27 mouse cellular contexts compared by ENCODE assay signal in the genomic region with DNA sequence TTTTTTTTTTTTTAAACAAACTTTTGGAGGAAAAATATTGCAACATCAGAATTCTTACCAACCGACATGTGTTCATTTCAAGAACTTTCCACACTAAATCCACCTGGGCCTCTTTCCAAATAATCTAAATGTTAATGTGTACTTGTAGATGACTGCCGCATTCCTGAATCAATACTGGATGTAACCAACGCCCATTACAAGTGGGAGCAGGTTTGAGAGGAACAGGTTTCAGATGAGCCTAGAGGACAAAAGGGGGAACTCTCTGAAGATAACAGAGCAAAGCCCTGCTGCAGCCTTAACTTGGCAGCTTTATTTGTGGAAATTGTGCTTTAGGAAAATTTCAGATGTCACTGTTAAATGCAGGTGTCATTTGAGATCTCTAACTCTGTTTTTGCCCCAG. TPM values are rescaled to one million over a fixed set of nuclear protein-coding genes. Genes with fewer than 3 reads are reported as not detected.
DNase-seq lines count a peak whose midpoint lies in the region; ATAC-seq and TF ChIP-seq lines count a peak whose summit lies in the region.
"Had no signal": no experiment of that assay in that cellular context is flagged by ENCODE, and none has a peak within 500 bp of the region (broad histone marks: within the 10 kb centered on the region; RNA-seq: fewer than 3 reads in every experiment).

No protein-coding gene starts in this region.

- 53% methylated on average over 3 of the region's 3 CpGs for WGBS in limb, embryonic 14.5 days
- 82% methylated on average over 3 of the region's 3 CpGs for WGBS in limb, embryonic 10.5 days

- H3K9ac ChIP-seq in limb, embryonic 14.5 days (ENCODE audit: low read depth, low read length, severe bottlenecking): no peak overlapping the region
- H3K9ac ChIP-seq: forebrain, embryonic 12.5 days; hindbrain, embryonic 15.5 days; intestine, embryonic 15.5 days; limb, embryonic 13.5 days; liver, embryonic 13.5 days had no signal

- H3K36me3 ChIP-seq in limb, embryonic 14.5 days (ENCODE audit: control insufficient read depth, insufficient read depth, low read length): no peaks in the 10 kb centered on the region
- H3K36me3 ChIP-seq in limb, embryonic 10.5 days: no peaks in the 10 kb centered on the region
- H3K36me3 ChIP-seq: forebrain, embryonic 12.5 days; hindbrain, embryonic 15.5 days; intestine, embryonic 15.5 days; limb, embryonic 13.5 days; liver, embryonic 13.5 days; midbrain, embryonic 10.5 days had no signal

- no peak overlapping the region for H3K4me3 ChIP-seq in limb, embryonic 14.5 days (replicated peaks; ENCODE audit: low read length)
- no peak overlapping the region for H3K4me3 ChIP-seq in limb, embryonic 10.5 days
- H3K4me3 ChIP-seq: forebrain, embryonic 12.5 days; hindbrain, embryonic 15.5 days; intestine, embryonic 15.5 days; layer of hippocampus, adult 2 months; limb, embryonic 13.5 days; liver, embryonic 13.5 days; midbrain, embryonic 10.5 days; myocyte had no signal

- TF ChIP-seq POLR2A in limb, embryonic 14.5 days (IDR thresholded peaks at IDR 0.05; ENCODE audit: borderline replicate concordance, extremely low read depth, insufficient read depth, insufficient read length): no peak

- H3K9me3 ChIP-seq in limb, embryonic 14.5 days (ENCODE audit: control insufficient read depth, low read length): no peaks in the 10 kb centered on the region
- no peaks in the 10 kb centered on the region for H3K9me3 ChIP-seq in limb, embryonic 10.5 days (replicated peaks)
- H3K9me3 ChIP-seq: forebrain, embryonic 12.5 days; hindbrain, embryonic 15.5 days; intestine, embryonic 15.5 days; limb, embryonic 13.5 days; liver, embryonic 13.5 days; midbrain, embryonic 10.5 days had no signal

- DNase-seq in limb, embryonic 14.5 days (ENCODE audit: low spot score): peak; percentile 70
- no peak for DNase-seq in limb, embryonic 10.5 days (ENCODE audit: low spot score)
- DNase-seq in ES-CJ7 (ENCODE audit: low read depth, low spot score) (peak; percentile 62), ZHBTc4 (ENCODE audit: low read depth, low spot score) (peak; percentile 66)
- peak; percentile 51 for DNase-seq in lung, postnatal 36 days
- DNase-seq in natural killer cell, adult 2 months (ENCODE audit: low spot score in 2 of 2): no peak
- DNase-seq in cerebellum, adult 9-10 months: no peak
- DNase-seq: adrenal gland, postnatal 25 days; B cell, adult 2 months; cerebellum, adult 9-11 months; gastrocnemius, postnatal 36 days; kidney, adult 9 months; kidney, postnatal 25 days; layer of hippocampus, postnatal 36 days; liver, embryonic 13.5 days; right cerebral cortex, postnatal 14 days had no signal

- no peak overlapping the region for H3K27ac ChIP-seq in limb, embryonic 14.5 days (replicated peaks; ENCODE audit: low read depth, low read length)
- no peak overlapping the region for H3K27ac ChIP-seq in limb, embryonic 10.5 days
- H3K27ac ChIP-seq: forebrain, embryonic 12.5 days; hindbrain, embryonic 15.5 days; intestine, embryonic 15.5 days; layer of hippocampus, adult 2 months; limb, embryonic 13.5 days; liver, embryonic 13.5 days; midbrain, embryonic 10.5 days had no signal

- ATAC-seq in limb, embryonic 14.5 days (ENCODE audit: low FRiP score, low read depth): no peak
- ATAC-seq: intestine, embryonic 15.5 days; midbrain, embryonic 16.5 days had no signal

- H3K4me1 ChIP-seq in limb, embryonic 14.5 days (ENCODE audit: control insufficient read depth, insufficient read depth, low read length): 0 out of 2 replicates have a peak, but pooled peaks cover 2% of the 10 kb centered on the region
- 0 out of 2 replicates have a peak, but pooled peaks cover 7% of the 10 kb centered on the region for H3K4me1 ChIP-seq in limb, embryonic 10.5 days
- H3K4me1 ChIP-seq: intestine, embryonic 15.5 days had no signal

- no peak overlapping the region for H3K4me2 ChIP-seq in limb, embryonic 14.5 days (replicated peaks; ENCODE audit: low read depth, low read length, severe bottlenecking)
- H3K4me2 ChIP-seq: forebrain, embryonic 12.5 days; heart, embryonic 11.5 days; hindbrain, embryonic 15.5 days; intestine, embryonic 15.5 days; limb, embryonic 13.5 days; liver, embryonic 13.5 days had no signal

- H3K27me3 ChIP-seq in limb, embryonic 14.5 days (ENCODE audit: control insufficient read depth, insufficient read depth, low read length): 0 out of 2 replicates have a peak, but pooled peaks cover under 1% of the 10 kb centered on the region
- peaks cover 4% of the 10 kb centered on the region; the same call in 1 of the 2 replicates for H3K27me3 ChIP-seq in limb, embryonic 10.5 days (ENCODE audit: low read depth, poor library complexity, severe bottlenecking)
- H3K27me3 ChIP-seq: CH12.LX; hindbrain, embryonic 15.5 days; intestine, embryonic 15.5 days; limb, embryonic 13.5 days; liver, embryonic 13.5 days had no signal

RNA-seq across cellular contexts. Expression of a gene that starts 4.3 kb away (rescaled TPM):
- 13.9 and 18.8 TPM in 2 replicates for polyA plus RNA-seq in limb, embryonic 14.5 days (2012; rRNA removed)
- 42.0 and 43.0 TPM in 2 replicates for polyA plus RNA-seq in limb, embryonic 14.5 days (2014; fragmentation: Nextera tagmentation; extraction: Ambion mirVana)
- polyA plus RNA-seq in limb, embryonic 10.5 days (2016; fragmentation: Nextera tagmentation; extraction: Ambion mirVana): 4.6 and 4.9 TPM in 2 replicates
- polyA plus RNA-seq: testis, adult 2 months had no signal

Comparison
In these comparisons a context has a peak if more than half of its experiments do, and no peak if none do; other contexts are left out.
1. DNase-seq: peak in limb, embryonic 14.5 days (single experiment), ES-CJ7 (single experiment), ZHBTc4 (single experiment) and lung, postnatal 36 days (single experiment); none in limb, embryonic 10.5 days (single experiment), natural killer cell, adult 2 months (0 of 2) and cerebellum, adult 9-10 months (single experiment).